Mouse (Mus musculus): ENCODE data around the gene Pdss1. TPM values are rescaled to one million over a fixed set of nuclear protein-coding genes. Genes with fewer than 3 reads are reported as not detected.

Gene Pdss1
- polyA plus RNA-seq, 1 experiment: 26.0 TPM

DNA sequence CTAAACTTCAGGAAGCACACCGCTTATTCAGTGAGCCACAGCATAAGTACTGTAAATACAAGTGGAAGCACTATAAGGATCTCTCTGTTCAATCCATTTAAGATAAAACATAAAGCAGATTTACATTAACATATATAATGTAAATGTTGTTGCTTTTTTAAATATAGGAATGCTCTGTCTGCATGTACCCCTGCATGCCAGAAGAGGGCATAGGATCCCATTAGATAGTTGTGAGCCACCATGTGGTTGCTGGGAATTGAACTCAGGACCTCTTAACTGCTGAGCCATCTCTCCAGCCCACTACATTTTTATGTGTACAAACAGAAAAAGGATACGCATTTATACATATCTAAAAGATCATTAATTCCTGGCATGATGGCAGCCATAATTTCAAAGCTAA lies 66.4 kb downstream of the Pdss1 start:
- no peaks in the 10 kb centered on the region for H3K27me3 ChIP-seq (ENCODE audit: control insufficient read depth, insufficient read depth, low read length)
- H3K4me1 ChIP-seq (ENCODE audit: control insufficient read depth, insufficient read depth, low read length): no peaks in the 10 kb centered on the region
- no peak overlapping the region for H3K27ac ChIP-seq (ENCODE audit: insufficient read depth, low read length)
- DNase-seq: no peak
- no peak for TF ChIP-seq POLR2A (IDR thresholded peaks at IDR 0.05; ENCODE audit: borderline replicate concordance, insufficient read depth, low read length)
- no peak for TF ChIP-seq CTCF (IDR thresholded peaks at IDR 0.05; ENCODE audit: borderline replicate concordance, insufficient read depth, low read depth, low read length)
- WGBS: 97% methylated on average over 2 of the region's 2 CpGs
- no peak overlapping the region for H3K4me3 ChIP-seq (replicated peaks; ENCODE audit: insufficient read depth, low read depth, low read length)

DNA sequence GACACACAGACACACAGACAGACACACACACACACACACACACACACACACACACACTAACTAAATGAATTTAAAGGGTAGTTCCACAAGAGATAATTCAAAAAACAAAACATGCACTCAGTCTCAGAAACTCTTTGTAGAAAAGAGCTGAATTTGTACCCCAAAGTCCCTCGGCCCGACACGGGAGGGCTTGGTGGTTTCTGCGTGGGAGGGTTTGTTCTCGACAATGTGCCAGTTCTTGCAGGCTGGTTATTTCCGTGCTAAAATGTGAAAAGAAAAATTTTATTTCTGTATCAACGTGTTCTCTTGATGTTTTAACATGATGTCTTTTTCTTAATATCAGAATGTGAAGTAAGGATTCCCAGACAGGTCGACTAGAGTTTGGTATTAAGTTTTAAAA lies 66.9 kb downstream of the Pdss1 start:
- Histone ChIP-seq H3K4me3 (replicated peaks; ENCODE audit: insufficient read depth, low read depth, low read length) (no peak overlapping the region), H3K4me1 (ENCODE audit: control insufficient read depth, insufficient read depth, low read length) (no peaks in the 10 kb centered on the region), H3K27me3 (ENCODE audit: control insufficient read depth, insufficient read depth, low read length) (no peaks in the 10 kb centered on the region), H3K27ac (ENCODE audit: insufficient read depth, low read length) (no peak overlapping the region)
- TF ChIP-seq CTCF (IDR thresholded peaks at IDR 0.05; ENCODE audit: borderline replicate concordance, insufficient read depth, low read depth, low read length) (no peak), POLR2A (IDR thresholded peaks at IDR 0.05; ENCODE audit: borderline replicate concordance, insufficient read depth, low read length) (no peak)
- no peak for DNase-seq
- 93% methylated on average over 8 of the region's 8 CpGs for WGBS

DNA sequence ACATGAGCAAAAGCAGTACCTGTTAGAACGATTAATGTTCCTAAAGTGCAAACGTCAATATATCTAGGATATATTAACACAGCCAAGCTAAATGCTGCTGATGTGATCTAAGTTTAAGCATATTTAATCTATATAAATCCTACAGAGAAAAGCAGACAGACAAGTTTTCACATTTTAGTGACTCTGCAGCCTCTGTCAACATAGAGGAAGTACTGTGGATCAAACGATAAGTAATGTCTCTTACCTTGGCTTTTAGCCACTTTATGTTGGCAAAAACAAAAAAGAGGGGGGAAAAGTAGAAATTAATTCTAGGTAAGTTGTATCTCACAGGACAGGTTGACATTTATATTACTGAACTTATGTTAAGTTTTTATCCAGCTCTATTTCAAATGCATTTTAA lies 67.6 kb downstream of the Pdss1 start:
- no peaks in the 10 kb centered on the region for H3K27me3 ChIP-seq (ENCODE audit: control insufficient read depth, insufficient read depth, low read length)
- TF ChIP-seq POLR2A (IDR thresholded peaks at IDR 0.05; ENCODE audit: borderline replicate concordance, insufficient read depth, low read length): no peak
- no peak for TF ChIP-seq CTCF (IDR thresholded peaks at IDR 0.05; ENCODE audit: borderline replicate concordance, insufficient read depth, low read depth, low read length)
- 70% methylated on average over 3 of the region's 3 CpGs for WGBS
- no peak overlapping the region for H3K27ac ChIP-seq (ENCODE audit: insufficient read depth, low read length)
- no peak overlapping the region for H3K4me3 ChIP-seq (replicated peaks; ENCODE audit: insufficient read depth, low read depth, low read length)
- H3K4me1 ChIP-seq (ENCODE audit: control insufficient read depth, insufficient read depth, low read length): no peaks in the 10 kb centered on the region
- no peak for DNase-seq

DNA sequence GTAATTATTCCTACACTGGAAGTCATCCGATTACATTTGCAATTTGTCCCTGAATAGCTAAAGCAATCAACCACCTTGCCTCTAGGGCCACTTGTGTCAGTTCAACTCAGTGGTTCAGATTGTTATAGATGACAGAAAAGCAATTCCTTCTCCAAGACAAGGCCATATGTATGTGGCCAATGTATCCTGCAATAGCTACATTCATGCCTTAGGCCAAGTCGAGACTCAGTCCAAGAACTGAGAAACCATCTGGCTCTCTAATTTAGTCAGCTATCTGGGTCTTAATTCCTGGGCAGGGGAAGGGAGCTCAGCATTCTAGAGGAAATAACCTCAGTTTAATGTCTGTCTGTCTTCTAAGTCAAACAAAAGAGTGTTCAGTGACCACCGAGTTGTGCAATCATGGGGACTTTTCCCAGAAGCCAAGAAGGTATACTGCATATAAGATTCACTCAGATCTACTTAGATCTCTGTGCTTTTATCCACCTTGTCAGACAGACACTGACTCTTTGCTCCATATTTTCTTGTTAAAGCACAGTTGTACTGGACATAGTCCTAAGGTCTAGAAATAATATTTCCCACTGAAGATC lies 82.2 kb downstream of the Pdss1 start:
- no peaks in the 10 kb centered on the region for H3K27me3 ChIP-seq (ENCODE audit: control insufficient read depth, insufficient read depth, low read length)
- 4% methylated on average over 3 of the region's 3 CpGs for WGBS
- DNase-seq: peak; percentile 50 to 86
- no peak for TF ChIP-seq POLR2A (IDR thresholded peaks at IDR 0.05; ENCODE audit: borderline replicate concordance, insufficient read depth, low read length)
- no peak overlapping the region for H3K4me3 ChIP-seq (replicated peaks; ENCODE audit: insufficient read depth, low read depth, low read length)
- H3K27ac ChIP-seq (ENCODE audit: insufficient read depth, low read length): no peak overlapping the region; the same call in 1 of the 2 replicates
- H3K4me1 ChIP-seq (ENCODE audit: control insufficient read depth, insufficient read depth, low read length): peaks cover 18% of the 10 kb centered on the region; the same call in 1 of the 2 replicates

DNA sequence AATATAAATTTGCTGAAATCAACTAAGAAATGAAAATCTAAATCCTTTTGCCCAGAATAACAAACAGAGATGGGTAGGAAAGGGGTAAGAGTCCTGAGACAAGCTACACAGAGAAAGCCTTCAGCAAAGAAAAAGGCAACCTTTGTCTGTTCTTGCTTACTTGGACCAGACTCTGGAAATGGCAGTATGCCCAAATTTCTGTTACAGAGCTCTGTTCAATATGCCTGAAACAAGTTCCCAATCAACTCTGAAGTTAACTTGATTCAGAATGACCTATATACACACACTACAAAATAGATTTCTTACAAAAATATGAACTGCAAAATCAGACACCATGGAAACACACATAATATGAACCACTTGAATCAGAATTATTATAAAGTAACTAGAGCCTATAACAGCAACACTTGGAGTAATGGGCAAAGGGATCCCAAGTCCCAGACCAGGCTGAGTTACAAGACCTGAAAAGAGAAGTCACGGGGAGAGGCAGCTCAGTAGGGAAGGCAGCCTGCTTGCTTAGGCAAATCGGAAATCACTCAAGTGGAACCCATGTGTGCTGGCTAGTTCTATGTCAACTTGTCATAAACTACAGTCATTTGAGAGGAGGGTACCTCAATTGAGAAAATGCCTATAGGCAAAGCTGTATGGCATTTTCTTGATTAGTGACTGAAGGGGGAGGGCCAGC lies 90.8 kb downstream of the Pdss1 start:
- TF ChIP-seq CTCF (IDR thresholded peaks at IDR 0.05; ENCODE audit: borderline replicate concordance, insufficient read depth, low read depth, low read length) (no peak), POLR2A (IDR thresholded peaks at IDR 0.05; ENCODE audit: borderline replicate concordance, insufficient read depth, low read length) (no peak)
- Histone ChIP-seq H3K4me1 (ENCODE audit: control insufficient read depth, insufficient read depth, low read length) (peaks cover 10% of the 10 kb centered on the region), H3K27me3 (ENCODE audit: control insufficient read depth, insufficient read depth, low read length) (no peaks in the 10 kb centered on the region), H3K27ac (ENCODE audit: insufficient read depth, low read length) (peak overlapping the region; percentile 43; the same call in 1 of the 2 replicates), H3K4me3 (replicated peaks; ENCODE audit: insufficient read depth, low read depth, low read length) (no peak overlapping the region)
- peak in 1 of 2 experiments; percentile 55 for DNase-seq
- WGBS: 10% methylated on average over 2 of the region's 2 CpGs

Other genes starting within 250 kb of the Pdss1 start
- 1.2 and 1.5 TPM in 2 replicates for gene Apbb1ip, start 121.4 kb upstream of the Pdss1 start, polyA plus RNA-seq (2012; rRNA removed)
- gene Abi1, start 144.7 kb downstream of the Pdss1 start, polyA plus RNA-seq (2012; rRNA removed): 104 and 114 TPM in 2 replicates
- gene Acbd5, start 172.6 kb downstream of the Pdss1 start, polyA plus RNA-seq (2012; rRNA removed): 49.1 and 53.8 TPM in 2 replicates